Mouse (Mus musculus) cortical plate, adult 2 months (tissue): ENCODE results near the gene Camk1d.

ENCODE experiments used
- CTCF ChIP-seq: fragments of 200-500 bp; IDR thresholded peaks from 2 replicates; pipeline ENCODE4 v1.5.1; 2011; ENCODE audit warnings: mild to moderate bottlenecking, control low read depth, low read length; ENCODE audit not compliant: insufficient read depth; ENCODE audit errors: extremely low read depth
- POLR2A ChIP-seq: fragments of 200-500 bp; IDR thresholded peaks from 2 replicates; pipeline ENCODE4 v1.6.1; 2011; ENCODE audit warnings: mild to moderate bottlenecking, low read length, control low read depth; ENCODE audit not compliant: insufficient read depth; ENCODE audit errors: extremely low read depth

- no peak for TF ChIP-seq POLR2A
- no peak for TF ChIP-seq CTCF
Measured at GRCm38 (mm10) chr2:5454830-5455229, 259.5 kb downstream of the Camk1d start.
